In genomic region chr5:139803601-139804102, GRCm38 (mm10) we compare ENCODE assay signal across 7 mouse cellular contexts. TPM values are rescaled to one million over a fixed set of nuclear protein-coding genes. Genes with fewer than 3 reads are reported as not detected.
DNase-seq lines count a peak whose midpoint lies in the region; ATAC-seq and TF ChIP-seq lines count a peak whose summit lies in the region.

No protein-coding gene starts in this region.

- in situ Hi-C loops in CH12.LX (cut with MboI; ENCODE audit: low pct_ligation_motif_present, low pct_unique_long_range_greater_than_20kb, low sequenced_read_pairs) = no loop called here

- no peaks in the 10 kb centered on the region for H3K79me2 ChIP-seq in CH12.LX (replicated peaks; ENCODE audit: control insufficient read depth, extremely low read depth, insufficient read depth, poor library complexity, severe bottlenecking)
- H3K79me2 ChIP-seq in MEL (ENCODE audit: control insufficient read depth, insufficient read depth, low read length, poor library complexity) = no peaks in the 10 kb centered on the region

- TF ChIP-seq EP300 in CH12.LX (IDR thresholded peaks at IDR 0.05; ENCODE audit: low read length) (no peak), MEL (IDR thresholded peaks at IDR 0.05; ENCODE audit: low read depth in 1 of 2, low read length in 2 of 2) (no peak)

- no peak for TF ChIP-seq RAD21 in CH12.LX (IDR thresholded peaks at IDR 0.05; ENCODE audit: low read depth, low read length)
- no peak for TF ChIP-seq RAD21 in MEL (IDR thresholded peaks at IDR 0.05; ENCODE audit: low read depth, low read length)

- no peak overlapping the region for H3K27ac ChIP-seq in CH12.LX (ENCODE audit: insufficient read depth, low read depth)
- peak overlapping the region; percentile 99 for H3K27ac ChIP-seq in MEL (ENCODE audit: control insufficient read depth, low read depth, low read length)
- H3K27ac ChIP-seq in intestine, embryonic 15.5 days = peak overlapping the region; percentile 54; the same call in 1 of the 2 replicates
- H3K27ac ChIP-seq in liver, embryonic 16.5 days (ENCODE audit: low read length) = peak overlapping the region; percentile 99
- H3K27ac ChIP-seq in neural tube, embryonic 11.5 days (ENCODE audit: low read depth, low read length) = 0 out of 2 replicates have a peak overlapping the region, but pooled peaks have one; percentile 29

- H3K9me3 ChIP-seq in CH12.LX (replicated peaks; ENCODE audit: low read length) (no peaks in the 10 kb centered on the region), MEL (replicated peaks; ENCODE audit: insufficient read depth, low read length) (no peaks in the 10 kb centered on the region)
- H3K9me3 ChIP-seq in intestine, embryonic 15.5 days = no peaks in the 10 kb centered on the region
- no peaks in the 10 kb centered on the region; the same call in 1 of the 2 replicates for H3K9me3 ChIP-seq in liver, embryonic 16.5 days (replicated peaks; ENCODE audit: control insufficient read depth, low read length)
- no peaks in the 10 kb centered on the region for H3K9me3 ChIP-seq in neural tube, embryonic 11.5 days (ENCODE audit: control insufficient read depth, low read length)

- no peak for DNase-seq in CH12.LX (ENCODE audit: extremely low read depth)
- DNase-seq in MEL (ENCODE audit: low read depth, low spot score) = peak; percentile 94
- DNase-seq in neural tube, embryonic 11.5 days (ENCODE audit: low spot score) = peak; percentile 71
- DNase-seq in cerebellum, adult 11-12 months = no peak

- TF ChIP-seq CTCF in CH12.LX (conservative IDR thresholded peaks at IDR 0.05 in 1 of 2, IDR thresholded peaks at IDR 0.05 in 1 of 2; ENCODE audit: low read depth in 2 of 2, low read length in 2 of 2) (0 out of 4 replicates have a peak, but pooled peaks of 1 of the 2 experiments have one; percentile 42), MEL (IDR thresholded peaks at IDR 0.05 in 2 of 3, conservative IDR thresholded peaks at IDR 0.05 in 1 of 3; ENCODE audit: control insufficient read depth in 1 of 3, insufficient read depth in 1 of 3, low read depth in 2 of 3, low read length in 3 of 3, poor library complexity in 1 of 3, severe bottlenecking in 1 of 3) (peak; percentile 53 to 54 (median 53))

- H3K27me3 ChIP-seq in CH12.LX (replicated peaks) (no peaks in the 10 kb centered on the region), MEL (ENCODE audit: control insufficient read depth in 1 of 2, insufficient read depth in 2 of 2, low read length in 2 of 2) (no peaks in the 10 kb centered on the region)
- H3K27me3 ChIP-seq in intestine, embryonic 15.5 days (replicated peaks) = no peaks in the 10 kb centered on the region
- H3K27me3 ChIP-seq in liver, embryonic 16.5 days (ENCODE audit: control insufficient read depth, insufficient read depth, low read depth, low read length) = no peaks in the 10 kb centered on the region
- H3K27me3 ChIP-seq in neural tube, embryonic 11.5 days (ENCODE audit: control insufficient read depth, insufficient read depth, low read length) = no peaks in the 10 kb centered on the region

- 11% methylated on average over 12 of the region's 12 CpGs for WGBS in intestine, embryonic 15.5 days
- WGBS in liver, embryonic 16.5 days (ENCODE audit: insufficient replicate concordance) = 6% methylated on average over 12 of the region's 12 CpGs
- WGBS in neural tube, embryonic 11.5 days = 14% methylated on average over 12 of the region's 12 CpGs

- H3K36me3 ChIP-seq in CH12.LX (replicated peaks in 1 of 2; ENCODE audit: control insufficient read depth in 1 of 2, insufficient read depth in 1 of 2, low read length in 1 of 2) (peaks cover 29 to 41% of the 10 kb centered on the region in 2 experiments), MEL (ENCODE audit: control insufficient read depth in 1 of 2, insufficient read depth in 2 of 2, low read length in 2 of 2) (peaks cover 0 to 20% of the 10 kb centered on the region in 2 experiments; a peak in 3 of 4 replicates)
- H3K36me3 ChIP-seq in intestine, embryonic 15.5 days = peaks cover 17% of the 10 kb centered on the region
- H3K36me3 ChIP-seq in liver, embryonic 16.5 days (ENCODE audit: control insufficient read depth, insufficient read depth) = peaks cover 43% of the 10 kb centered on the region
- H3K36me3 ChIP-seq in neural tube, embryonic 11.5 days (ENCODE audit: control insufficient read depth, insufficient read depth, low read length) = peaks cover 4% of the 10 kb centered on the region; the same call in 1 of the 2 replicates

- no peaks in the 10 kb centered on the region for H3K4me1 ChIP-seq in CH12.LX (ENCODE audit: control insufficient read depth in 1 of 2, insufficient read depth in 2 of 2)
- peaks cover 6 to 32% of the 10 kb centered on the region in 2 experiments for H3K4me1 ChIP-seq in MEL (ENCODE audit: control insufficient read depth in 1 of 2, insufficient read depth in 2 of 2, low read length in 2 of 2)
- peaks cover 21% of the 10 kb centered on the region for H3K4me1 ChIP-seq in intestine, embryonic 15.5 days (replicated peaks)
- H3K4me1 ChIP-seq in liver, embryonic 16.5 days (ENCODE audit: control insufficient read depth, low read depth, low read length) = peaks cover 52% of the 10 kb centered on the region
- H3K4me1 ChIP-seq in neural tube, embryonic 11.5 days (ENCODE audit: control insufficient read depth, insufficient read depth, low read length) = peaks cover 11% of the 10 kb centered on the region

- no peak overlapping the region for H3K4me3 ChIP-seq in CH12.LX (replicated peaks in 1 of 3; ENCODE audit: low read depth in 2 of 3, low read length in 2 of 3, poor library complexity in 1 of 3)
- peak overlapping the region; percentile 31 to 52 for H3K4me3 ChIP-seq in MEL (ENCODE audit: control insufficient read depth in 1 of 2, insufficient read depth in 1 of 2, low read depth in 2 of 2, low read length in 2 of 2)
- no peak overlapping the region for H3K4me3 ChIP-seq in intestine, embryonic 15.5 days (replicated peaks)
- H3K4me3 ChIP-seq in liver, embryonic 16.5 days (ENCODE audit: low read depth, low read length) = peak overlapping the region; percentile 37
- H3K4me3 ChIP-seq in neural tube, embryonic 11.5 days (ENCODE audit: low read depth, low read length) = no peak overlapping the region

- ATAC-seq in erythroid progenitor cell, adult 5-6 weeks (replicated peaks; ENCODE audit: low FRiP score, poor library complexity, severe bottlenecking) = peak; percentile 61
- peak; percentile 63 for ATAC-seq in intestine, embryonic 15.5 days
- peak; percentile 55 for ATAC-seq in liver, embryonic 16.5 days (ENCODE audit: low read depth)
- peak; percentile 72 for ATAC-seq in neural tube, embryonic 11.5 days (ENCODE audit: insufficient read depth, low FRiP score, low TSS enrichment)

- H3K4me2 ChIP-seq in CH12.LX (ENCODE audit: insufficient read depth, low read depth, poor library complexity, severe bottlenecking) = no peak overlapping the region
- peak overlapping the region; percentile 32 for H3K4me2 ChIP-seq in intestine, embryonic 15.5 days (replicated peaks)
- peak overlapping the region; percentile 61 for H3K4me2 ChIP-seq in liver, embryonic 16.5 days (ENCODE audit: low read depth, low read length)
- peak overlapping the region; percentile 1 for H3K4me2 ChIP-seq in neural tube, embryonic 11.5 days (ENCODE audit: low read depth)

- no peak overlapping the region for H3K9ac ChIP-seq in CH12.LX (ENCODE audit: insufficient read depth, low read depth)
- peak overlapping the region; percentile 52 for H3K9ac ChIP-seq in MEL (ENCODE audit: control insufficient read depth, low read depth, low read length, poor library complexity, severe bottlenecking)
- no peak overlapping the region for H3K9ac ChIP-seq in intestine, embryonic 15.5 days
- H3K9ac ChIP-seq in liver, embryonic 16.5 days (ENCODE audit: low read depth, low read length) = peak overlapping the region; percentile 67
- no peak overlapping the region for H3K9ac ChIP-seq in neural tube, embryonic 11.5 days (ENCODE audit: low read length)

- TF ChIP-seq POLR2A in CH12.LX (IDR thresholded peaks at IDR 0.05; ENCODE audit: low read depth, low read length) (no peak), MEL (IDR thresholded peaks at IDR 0.05; ENCODE audit: control insufficient read depth in 1 of 2, insufficient read depth in 1 of 2, low read depth in 1 of 2, low read length in 2 of 2, poor library complexity in 1 of 2) (peak in 1 of 2 experiments; percentile 54; a peak in 1 of 4 replicates)

- dilution Hi-C loops in CH12.LX (cut with MboI; ENCODE audit: extremely low pct_ligation_motif_present, extremely low pct_unique_long_range_greater_than_20kb, low sequenced_read_pairs) = no loop called here

RNA-seq across cellular contexts. Expression of gene Mafk, which starts 12.3 kb away (rescaled TPM):
- total RNA-seq in CH12.LX (2012; rRNA removed) = 16.4 and 20.0 TPM in 2 replicates
- 23.6 and 23.8 TPM in 2 replicates for total RNA-seq in CH12.LX (2014; rRNA removed)
- polyA plus RNA-seq in CH12.LX (2012; ENCODE audit: insufficient read length, low read depth) = 24.1 and 24.7 TPM in 2 replicates
- total RNA-seq in MEL (2012; rRNA removed) = 43.6 and 62.1 TPM in 2 replicates
- polyA plus RNA-seq in MEL (2012; ENCODE audit: insufficient read depth in 1 of 2, insufficient read length in 2 of 2, low read depth in 1 of 2, low replicate concordance in 2 of 2, missing spikeins in 1 of 2) = 10 to 100 TPM in 1 of 2 experiments, not detected in 1; 56.5 TPM
- 36.5 and 36.8 TPM in 2 replicates for total RNA-seq in erythroid progenitor cell, adult 5-6 weeks (2015; ENCODE audit: low replicate concordance)
- total RNA-seq in erythroid progenitor cell, adult 5-6 weeks (2017; ENCODE audit: low replicate concordance) = 45.3 and 55.7 TPM in 2 replicates
- polyA plus RNA-seq in intestine, embryonic 15.5 days (2015; fragmentation: Nextera tagmentation; extraction: Ambion mirVana) = 17.6 and 20.7 TPM in 2 replicates
- 43.3 and 44.6 TPM in 2 replicates for polyA plus RNA-seq in liver, embryonic 16.5 days (2015; fragmentation: Nextera tagmentation; extraction: Ambion mirVana)
- polyA plus RNA-seq in neural tube, embryonic 11.5 days (2014; fragmentation: Nextera tagmentation; extraction: Ambion mirVana) = 7.0 and 8.3 TPM in 2 replicates

RNA-seq across cellular contexts. Expression of gene Tmem184a, which starts 16.1 kb away (rescaled TPM):
- total RNA-seq in CH12.LX (2012; rRNA removed) = 0.08 TPM in 1 of 2 replicates, not detected in the other
- 0.08 and 0.20 TPM in 2 replicates for total RNA-seq in CH12.LX (2014; rRNA removed)
- 0.16 TPM in 2 replicates for polyA plus RNA-seq in CH12.LX (2012; ENCODE audit: insufficient read length, low read depth)
- 0.07 and 0.27 TPM in 2 replicates for total RNA-seq in MEL (2012; rRNA removed)
- under 1 TPM in 1 of 2 experiments, not detected in 1; 0.10 TPM for polyA plus RNA-seq in MEL (2012; ENCODE audit: insufficient read depth in 1 of 2, insufficient read length in 2 of 2, low read depth in 1 of 2, low replicate concordance in 2 of 2, missing spikeins in 1 of 2)
- total RNA-seq in erythroid progenitor cell, adult 5-6 weeks (2015; ENCODE audit: low replicate concordance) = not detected in 2 replicates
- 0.13 TPM in 1 of 2 replicates, not detected in the other for total RNA-seq in erythroid progenitor cell, adult 5-6 weeks (2017; ENCODE audit: low replicate concordance)
- polyA plus RNA-seq in intestine, embryonic 15.5 days (2015; fragmentation: Nextera tagmentation; extraction: Ambion mirVana) = 57.7 and 68.4 TPM in 2 replicates
- 0.95 and 1.7 TPM in 2 replicates for polyA plus RNA-seq in liver, embryonic 16.5 days (2015; fragmentation: Nextera tagmentation; extraction: Ambion mirVana)
- 0.70 and 1.0 TPM in 2 replicates for polyA plus RNA-seq in neural tube, embryonic 11.5 days (2014; fragmentation: Nextera tagmentation; extraction: Ambion mirVana)

RNA-seq across cellular contexts. Expression of gene Gm26938, which starts 22.6 kb away (rescaled TPM):
- total RNA-seq in CH12.LX (2012; rRNA removed) = not detected in 2 replicates
- total RNA-seq in CH12.LX (2014; rRNA removed) = not detected in 2 replicates
- polyA plus RNA-seq in CH12.LX (2012; ENCODE audit: insufficient read length, low read depth) = not detected in 2 replicates
- total RNA-seq in MEL (2012; rRNA removed) = not detected in 2 replicates
- under 1 TPM in 1 of 2 experiments, not detected in 1; 0.11 TPM for polyA plus RNA-seq in MEL (2012; ENCODE audit: insufficient read depth in 1 of 2, insufficient read length in 2 of 2, low read depth in 1 of 2, low replicate concordance in 2 of 2, missing spikeins in 1 of 2)
- total RNA-seq in erythroid progenitor cell, adult 5-6 weeks (2015; ENCODE audit: low replicate concordance) = not detected in 2 replicates
- total RNA-seq in erythroid progenitor cell, adult 5-6 weeks (2017; ENCODE audit: low replicate concordance) = not detected in 2 replicates
- 0.29 TPM in 1 of 2 replicates, not detected in the other for polyA plus RNA-seq in intestine, embryonic 15.5 days (2015; fragmentation: Nextera tagmentation; extraction: Ambion mirVana)
- 0.14 TPM in 1 of 2 replicates, not detected in the other for polyA plus RNA-seq in liver, embryonic 16.5 days (2015; fragmentation: Nextera tagmentation; extraction: Ambion mirVana)
- polyA plus RNA-seq in neural tube, embryonic 11.5 days (2014; fragmentation: Nextera tagmentation; extraction: Ambion mirVana) = 0.41 TPM in 1 of 2 replicates, not detected in the other

RNA-seq across cellular contexts. Expression of gene Psmg3, which starts 23.0 kb away (rescaled TPM):
- total RNA-seq in CH12.LX (2012; rRNA removed) = 43.5 and 60.1 TPM in 2 replicates
- 92.5 and 101 TPM in 2 replicates for total RNA-seq in CH12.LX (2014; rRNA removed)
- polyA plus RNA-seq in CH12.LX (2012; ENCODE audit: insufficient read length, low read depth) = 57.3 and 61.3 TPM in 2 replicates
- 70.0 and 75.4 TPM in 2 replicates for total RNA-seq in MEL (2012; rRNA removed)
- polyA plus RNA-seq in MEL (2012; ENCODE audit: insufficient read depth in 1 of 2, insufficient read length in 2 of 2, low read depth in 1 of 2, low replicate concordance in 2 of 2, missing spikeins in 1 of 2) = 10 to 100 TPM in 1 of 2 experiments, not detected in 1; 81.9 TPM
- total RNA-seq in erythroid progenitor cell, adult 5-6 weeks (2015; ENCODE audit: low replicate concordance) = 3.2 and 25.2 TPM in 2 replicates
- 5.3 and 15.7 TPM in 2 replicates for total RNA-seq in erythroid progenitor cell, adult 5-6 weeks (2017; ENCODE audit: low replicate concordance)
- 80.0 and 80.2 TPM in 2 replicates for polyA plus RNA-seq in intestine, embryonic 15.5 days (2015; fragmentation: Nextera tagmentation; extraction: Ambion mirVana)
- 35.6 and 37.7 TPM in 2 replicates for polyA plus RNA-seq in liver, embryonic 16.5 days (2015; fragmentation: Nextera tagmentation; extraction: Ambion mirVana)
- polyA plus RNA-seq in neural tube, embryonic 11.5 days (2014; fragmentation: Nextera tagmentation; extraction: Ambion mirVana) = 71.9 and 79.8 TPM in 2 replicates

RNA-seq across cellular contexts. Expression of gene Ints1, which starts 28.2 kb away (rescaled TPM):
- total RNA-seq in CH12.LX (2012; rRNA removed) (88.2 and 94.0 TPM in 2 replicates), CH12.LX (2014; rRNA removed) (19.8 and 23.2 TPM in 2 replicates), MEL (2012; rRNA removed) (77.9 and 82.5 TPM in 2 replicates)
- polyA plus RNA-seq in CH12.LX (2012; ENCODE audit: insufficient read length, low read depth) (47.4 and 72.1 TPM in 2 replicates), MEL (2012; ENCODE audit: insufficient read depth in 1 of 2, insufficient read length in 2 of 2, low read depth in 1 of 2, low replicate concordance in 2 of 2, missing spikeins in 1 of 2) (10 to 100 TPM in 1 of 2 experiments, not detected in 1; 89.2 TPM)
- 46.5 and 59.1 TPM in 2 replicates for total RNA-seq in erythroid progenitor cell, adult 5-6 weeks (2015; ENCODE audit: low replicate concordance)
- total RNA-seq in erythroid progenitor cell, adult 5-6 weeks (2017; ENCODE audit: low replicate concordance) = 31.3 and 72.7 TPM in 2 replicates
- polyA plus RNA-seq in intestine, embryonic 15.5 days (2015; fragmentation: Nextera tagmentation; extraction: Ambion mirVana) = 22.2 and 25.4 TPM in 2 replicates
- 10.4 and 11.2 TPM in 2 replicates for polyA plus RNA-seq in liver, embryonic 16.5 days (2015; fragmentation: Nextera tagmentation; extraction: Ambion mirVana)
- polyA plus RNA-seq in neural tube, embryonic 11.5 days (2014; fragmentation: Nextera tagmentation; extraction: Ambion mirVana) = 33.4 and 35.9 TPM in 2 replicates

Comparison
In these comparisons a context has a peak if more than half of its experiments do, and no peak if none do; other contexts are left out.
1. DNase-seq: peak in MEL (single experiment) and neural tube, embryonic 11.5 days (single experiment); none in CH12.LX (single experiment) and cerebellum, adult 11-12 months (single experiment).
2. H3K4me3 ChIP-seq: peak in MEL (2 of 2) and liver, embryonic 16.5 days (single experiment); none in CH12.LX (0 of 3), intestine, embryonic 15.5 days (single experiment) and neural tube, embryonic 11.5 days (single experiment).
3. H3K9ac ChIP-seq: peak in MEL (single experiment) and liver, embryonic 16.5 days (single experiment); none in CH12.LX (single experiment), intestine, embryonic 15.5 days (single experiment) and neural tube, embryonic 11.5 days (single experiment).
4. RNA of gene Tmem184a, which starts 16.1 kb away (polyA plus RNA-seq): 57.7 to 68.4 TPM in intestine, embryonic 15.5 days; 0.95 to 1.7 TPM in liver, embryonic 16.5 days, 0.70 to 1.0 TPM in neural tube, embryonic 11.5 days, 0.16 TPM in CH12.LX and 0.10 TPM in MEL; every median in the first group is over 10 times any median in the second.
5. Of the 35 proteins assayed by ChIP-seq in both MEL and CH12.LX: peak only in MEL: HCFC1, MAX, MXI1, MYC, POLR2AphosphoS2 and TCF12; only in CH12.LX: none; in both: BHLHE40; in neither: 26; mixed calls (peak in some experiments, not most) for 2.
6. Peak in every context shown above with its lines, with median percentiles within 50 percentile points of each other: ATAC-seq.